Mouse (Mus musculus) urinary bladder, postnatal 0 days (tissue): ENCODE data around the gene Cp. TPM values are rescaled to one million over a fixed set of nuclear protein-coding genes. Genes with fewer than 3 reads are reported as not detected.

Source experiments
- polyA plus RNA-seq: library from polyadenylated mRNA; unstranded; fragments of >200 nt; fragmentation: Nextera tagmentation; extraction: Ambion mirVana; gene quantifications from 2 replicates; pipeline ENCODE4 v1.2.1, GENCODE M21; 2015

Gene Cp
- polyA plus RNA-seq, result 1.2 and 1.5 TPM in 2 replicates

GRCm38 (mm10) chr3:19956885-19957284 is at the start of gene Cp:
TSS of gene Cp (plus strand) at chr3:19957054.

DNA sequence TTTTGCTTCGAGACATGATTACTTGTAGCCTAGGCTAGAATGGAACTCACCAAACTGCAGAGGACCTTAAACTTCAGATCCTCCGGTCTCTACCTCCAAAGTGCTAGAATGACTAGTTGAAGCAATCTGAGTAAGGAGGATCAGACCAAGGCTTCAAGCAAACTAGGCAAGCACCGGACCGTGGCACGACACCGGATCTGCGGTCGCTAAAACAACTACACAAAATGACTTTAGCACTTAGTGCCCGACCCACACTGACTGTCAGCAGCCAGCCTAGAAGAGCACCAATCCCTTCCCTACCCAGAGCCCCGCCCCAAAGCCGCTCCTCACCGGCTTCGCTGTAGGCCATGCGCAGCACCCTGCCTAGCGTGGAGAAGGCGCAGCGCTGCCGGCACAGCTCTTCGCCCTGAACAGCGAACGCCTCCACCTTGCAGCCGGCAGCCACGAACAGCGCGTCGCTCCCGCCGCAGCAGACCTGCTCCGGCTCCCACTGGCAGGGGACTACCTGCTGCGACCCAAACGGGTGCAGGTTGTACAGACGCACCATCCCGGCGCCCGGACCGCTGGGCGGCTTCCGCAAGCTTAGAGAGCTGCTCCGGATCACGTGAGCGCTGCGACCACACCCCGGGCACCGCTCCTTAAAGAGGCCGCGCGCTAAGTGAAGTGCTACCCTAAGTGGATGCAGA is 78.0 kb downstream of the Cp start, which contains the start of gene Hps3:
TSS of gene Hps3 (minus strand) at position 597 of the 686 bp plus-strand sequence.

GRCm38 (mm10) chr3:20057306-20058196 is 100.7 kb downstream of the Cp start, which contains the start of gene Hltf:
TSS of gene Hltf (plus strand) at chr3:20057811.

Other genes with a start within 250 kb of the Cp start
- gene Hps3, start 78.3 kb downstream of the Cp start, polyA plus RNA-seq, result 6.6 and 7.4 TPM in 2 replicates
- 6.9 and 7.4 TPM in 2 replicates for gene Hltf, start 100.8 kb downstream of the Cp start, polyA plus RNA-seq
- gene Gyg, start 198.3 kb downstream of the Cp start, polyA plus RNA-seq, result 38.7 and 43.2 TPM in 2 replicates